Mouse (Mus musculus): Measurements from ENCODE around the gene Tmigd3. TPM values are rescaled to one million over a fixed set of nuclear protein-coding genes. Genes with fewer than 3 reads are reported as not detected.

Gene Tmigd3
- total RNA-seq, 2 experiments from 2014 or later = 0.28 TPM; not detected in 1

DNA sequence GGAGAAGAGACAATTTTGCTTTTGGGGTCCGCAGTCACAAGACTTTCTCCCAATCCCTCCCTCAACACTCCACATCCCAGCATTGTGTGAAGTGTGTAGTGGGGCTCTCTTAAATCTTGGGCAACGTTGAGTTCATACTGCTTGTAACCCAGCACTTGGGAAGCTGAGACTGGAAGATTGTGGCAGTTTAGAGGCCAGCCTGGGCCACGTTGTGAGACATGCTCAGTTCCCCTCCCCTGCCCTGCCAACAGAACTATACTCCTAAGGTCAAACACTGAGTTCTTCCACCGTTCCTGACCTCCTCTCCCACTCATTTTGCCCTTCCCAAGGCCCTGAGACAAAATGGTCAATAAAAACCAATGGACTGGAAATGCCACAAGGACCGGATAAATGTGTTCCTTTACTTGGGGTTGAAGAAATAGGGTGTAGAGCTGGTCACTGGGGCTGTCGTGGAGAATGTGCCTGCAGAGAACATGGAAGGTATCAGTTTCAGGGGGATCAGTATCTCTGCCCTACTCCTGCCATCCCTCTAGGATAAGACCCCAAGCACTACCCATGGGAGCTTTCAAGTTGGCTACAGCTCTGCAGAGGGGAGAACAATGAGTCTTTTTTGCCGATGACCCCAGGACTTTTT is 57.0 kb downstream of the Tmigd3 start:
- no peak for ATAC-seq (replicated peaks; ENCODE audit: poor library complexity, severe bottlenecking)

DNA sequence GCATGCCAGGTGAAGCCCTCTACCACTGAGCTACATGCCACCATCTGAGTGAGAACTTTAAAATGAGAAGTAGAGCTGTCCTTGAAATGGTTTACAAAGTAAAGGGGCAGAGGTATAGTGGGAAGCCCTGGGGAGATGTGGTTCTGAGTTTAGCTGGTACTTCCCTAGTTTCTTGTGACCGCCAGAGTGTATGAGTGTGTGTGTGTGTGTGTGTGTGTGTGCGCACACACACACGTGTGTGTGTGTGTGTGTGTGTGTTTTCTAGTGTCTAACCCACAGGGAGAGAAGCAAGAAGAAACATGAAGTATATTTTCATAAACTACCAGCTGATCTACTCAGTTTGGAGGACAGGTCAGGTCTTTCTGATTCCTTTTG is 57.5 kb downstream of the Tmigd3 start:
- peak; percentile 47 for ATAC-seq (replicated peaks; ENCODE audit: poor library complexity, severe bottlenecking)

DNA sequence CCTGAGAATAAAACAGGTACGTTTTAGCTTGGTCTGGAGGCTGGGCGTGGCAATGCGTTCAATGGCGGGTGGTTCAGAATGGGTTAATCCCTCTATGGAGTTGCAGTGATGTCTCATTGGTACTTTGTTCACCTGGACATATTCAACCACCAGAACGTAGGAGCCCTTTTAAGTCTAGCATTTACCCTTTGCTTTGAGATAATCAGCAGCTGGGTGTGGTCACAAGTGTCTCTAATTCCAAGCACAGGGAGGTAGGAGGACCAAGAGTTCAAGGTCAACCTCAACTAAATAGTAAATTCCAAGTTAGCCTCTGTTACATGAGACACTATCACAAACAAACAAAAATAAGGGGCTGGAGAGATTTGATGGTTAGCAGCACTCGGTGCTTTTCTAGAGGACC is 58.1 kb downstream of the Tmigd3 start:
- ATAC-seq (replicated peaks; ENCODE audit: poor library complexity, severe bottlenecking) = no peak

DNA sequence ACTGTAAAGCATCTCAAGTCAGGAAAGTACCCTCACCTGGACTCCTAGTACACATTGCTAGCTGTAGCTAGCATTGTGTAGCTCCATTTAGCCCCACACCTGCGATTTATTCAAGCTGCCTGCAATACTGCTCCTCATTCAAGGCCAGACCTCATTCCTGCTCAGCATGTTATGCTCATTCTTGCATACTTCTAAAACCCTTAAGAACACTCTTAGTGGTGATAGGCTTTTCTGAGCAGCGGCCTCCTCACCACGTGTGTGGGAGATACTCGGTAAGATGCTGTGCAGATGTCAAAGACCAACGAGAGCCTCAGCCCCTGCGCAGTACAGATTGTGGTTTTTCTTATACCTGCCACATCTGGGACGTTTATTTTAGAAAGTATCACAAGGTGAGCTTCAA is 59.1 kb downstream of the Tmigd3 start:
- no peak; the same call in 1 of the 2 replicates for ATAC-seq (replicated peaks; ENCODE audit: poor library complexity, severe bottlenecking)

DNA sequence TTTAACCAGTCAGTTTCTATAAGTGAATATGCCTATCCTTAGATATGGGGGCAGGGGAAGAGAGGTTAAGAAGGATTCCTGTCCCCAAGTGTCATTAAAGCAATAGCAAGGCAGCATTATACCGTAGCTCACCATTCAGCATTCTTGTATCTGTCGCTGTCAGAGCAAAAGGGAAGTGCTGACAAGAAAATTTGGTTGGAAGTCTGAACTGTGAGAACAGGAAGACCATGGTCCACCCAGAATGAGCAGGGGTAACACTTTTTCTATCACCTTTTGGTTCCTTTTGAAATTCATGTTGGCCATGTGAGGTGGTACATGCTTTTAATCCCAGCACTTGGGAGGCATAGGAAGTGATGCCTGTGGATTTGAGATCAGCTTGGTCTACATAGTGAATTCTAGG is 60.4 kb downstream of the Tmigd3 start:
- ATAC-seq (replicated peaks; ENCODE audit: poor library complexity, severe bottlenecking) = peak; percentile 17; the same call in 1 of the 2 replicates

DNA sequence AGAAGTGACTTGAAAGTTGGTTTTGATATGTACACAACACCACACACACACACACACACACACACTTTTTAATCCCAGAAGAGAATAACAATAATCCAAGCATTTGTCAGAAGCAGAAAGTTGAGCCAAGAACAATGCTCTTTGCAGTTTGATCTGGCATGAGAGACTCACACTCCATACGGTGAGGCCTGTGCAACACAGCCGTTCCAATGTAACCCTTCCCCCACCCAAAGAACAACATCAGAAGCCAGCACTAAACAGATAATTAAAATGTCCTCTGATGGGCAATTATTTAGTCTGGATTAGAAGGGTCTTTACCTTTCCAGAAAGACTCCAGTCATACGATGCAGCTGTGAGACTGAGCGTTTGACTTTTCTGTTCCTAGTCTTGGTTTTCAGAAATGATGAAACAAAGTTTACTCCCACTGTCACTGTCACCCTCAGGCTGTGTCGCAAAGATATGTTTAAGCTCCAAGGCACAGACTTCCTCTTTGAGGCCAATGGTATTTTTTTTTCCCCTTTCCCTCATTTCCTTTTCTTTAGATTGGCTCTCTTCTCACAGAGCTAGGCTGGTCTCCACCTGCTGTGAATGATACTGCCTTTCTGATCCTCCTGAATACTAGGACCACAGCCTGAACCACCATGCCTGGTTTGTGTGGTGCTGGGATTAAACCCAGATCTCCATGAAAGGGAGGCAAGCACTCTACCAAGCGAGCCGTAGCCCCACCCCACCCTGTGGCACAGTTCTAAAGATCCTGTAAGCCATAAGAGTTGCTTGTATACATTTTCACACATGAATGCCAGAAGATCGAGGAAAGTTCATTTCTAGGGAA is 61.8 kb downstream of the Tmigd3 start, which contains the start of gene I830077J02Rik:
Gene I830077J02Rik (minus strand): TSS at position 425 of the 832 bp plus-strand sequence.
- ATAC-seq (replicated peaks; ENCODE audit: poor library complexity, severe bottlenecking) = peak; percentile 83

DNA sequence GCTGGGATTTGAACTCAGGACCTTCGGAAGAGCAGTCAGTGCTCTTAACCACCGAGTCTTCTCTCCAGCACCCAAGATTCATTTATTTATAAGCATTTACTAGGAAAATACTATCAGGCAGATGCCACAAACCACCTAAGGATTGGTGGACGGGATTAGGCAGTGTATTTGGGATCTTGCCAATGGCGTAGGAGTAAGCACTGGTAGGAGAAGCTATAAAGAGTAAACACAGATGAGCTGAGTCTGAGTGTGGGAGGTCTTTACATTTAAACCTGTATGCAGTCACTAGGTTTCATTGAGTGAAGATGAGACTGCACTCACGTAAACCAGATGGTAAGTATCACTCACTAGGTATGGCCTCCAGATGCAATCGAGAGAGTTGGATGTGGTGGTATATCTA is 63.2 kb downstream of the Tmigd3 start:
- ATAC-seq (replicated peaks; ENCODE audit: poor library complexity, severe bottlenecking) = no peak

DNA sequence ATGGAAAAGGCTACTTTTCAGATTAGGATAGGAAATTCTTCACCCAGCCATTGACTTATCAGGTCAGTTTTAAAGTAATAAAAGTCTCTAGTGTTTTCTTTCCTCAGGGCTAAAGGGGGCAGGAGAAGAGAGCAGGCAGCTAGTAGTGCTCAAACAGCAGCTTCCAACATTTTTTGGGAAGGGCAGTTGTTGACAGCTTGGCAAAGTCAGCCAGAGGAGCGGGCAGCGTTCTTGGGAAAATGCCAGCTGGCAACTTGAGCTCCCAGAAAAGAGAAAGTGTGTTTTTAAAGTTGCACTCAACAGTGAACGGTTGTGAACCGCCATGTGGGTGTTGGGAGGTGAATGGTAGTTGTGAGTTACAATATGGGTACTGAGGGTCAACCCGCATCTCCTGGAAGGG is 64.3 kb downstream of the Tmigd3 start:
- no peak for ATAC-seq (replicated peaks; ENCODE audit: poor library complexity, severe bottlenecking)

DNA sequence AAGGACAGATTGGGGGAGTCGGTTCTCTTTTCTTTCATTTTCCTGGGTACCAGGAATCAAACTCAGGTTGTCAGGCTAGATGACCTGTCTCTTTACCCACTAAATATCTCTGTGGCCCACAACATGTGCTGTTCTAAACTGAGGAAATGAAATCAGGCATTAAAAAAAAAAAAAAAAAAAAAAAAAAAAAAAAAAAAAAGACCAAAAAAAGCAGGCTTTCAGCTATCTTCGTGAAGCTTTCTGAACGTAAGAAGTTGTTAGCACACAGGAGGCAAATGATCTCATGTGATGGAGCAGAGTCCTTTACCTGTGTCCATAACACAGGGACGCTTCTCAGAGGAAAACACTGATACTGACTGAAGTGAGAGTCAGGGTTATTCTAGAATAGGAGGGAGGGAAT is 65.4 kb downstream of the Tmigd3 start:
- no peak for ATAC-seq (replicated peaks; ENCODE audit: poor library complexity, severe bottlenecking)

DNA sequence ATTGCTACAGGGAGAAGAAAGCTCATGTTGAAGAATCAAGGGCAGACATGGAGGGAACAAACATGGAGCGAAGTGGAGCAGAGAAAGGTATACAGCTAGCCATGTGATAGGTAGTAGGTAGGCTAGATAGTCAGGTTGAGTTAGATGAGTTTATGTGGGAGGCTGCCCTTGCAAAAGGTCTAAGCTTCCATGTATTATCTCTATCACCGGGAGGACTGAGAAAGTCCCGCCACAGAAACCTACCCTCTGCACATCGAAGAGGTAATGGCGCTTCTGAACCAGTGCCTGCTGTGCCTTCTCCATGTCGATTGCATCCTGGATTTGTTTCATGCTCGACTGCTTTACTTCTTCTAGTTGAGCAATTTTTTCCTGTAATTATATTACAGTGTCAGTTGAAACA is 80.6 kb downstream of the Tmigd3 start:
- ATAC-seq (replicated peaks; ENCODE audit: poor library complexity, severe bottlenecking) = no peak

DNA sequence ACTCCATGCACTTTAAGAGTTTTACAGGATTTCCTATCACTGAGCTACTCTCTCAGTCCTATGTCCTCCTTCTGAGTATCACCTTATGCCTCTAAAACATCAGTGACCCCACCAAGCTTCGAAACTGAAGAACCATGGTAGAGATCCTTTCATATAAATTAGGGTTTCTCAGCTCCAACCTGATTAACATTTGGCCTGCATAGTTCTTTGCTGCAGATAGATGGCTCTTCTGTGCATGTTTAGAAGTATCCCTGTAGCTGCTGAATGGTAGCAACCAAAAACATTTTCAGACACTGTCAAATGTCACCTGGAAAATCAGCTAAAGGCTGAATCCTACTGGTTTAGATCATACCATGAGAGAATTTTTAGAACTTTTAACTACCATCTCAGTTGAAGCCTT is 86.5 kb downstream of the Tmigd3 start:
- ATAC-seq (replicated peaks; ENCODE audit: poor library complexity, severe bottlenecking) = no peak

DNA sequence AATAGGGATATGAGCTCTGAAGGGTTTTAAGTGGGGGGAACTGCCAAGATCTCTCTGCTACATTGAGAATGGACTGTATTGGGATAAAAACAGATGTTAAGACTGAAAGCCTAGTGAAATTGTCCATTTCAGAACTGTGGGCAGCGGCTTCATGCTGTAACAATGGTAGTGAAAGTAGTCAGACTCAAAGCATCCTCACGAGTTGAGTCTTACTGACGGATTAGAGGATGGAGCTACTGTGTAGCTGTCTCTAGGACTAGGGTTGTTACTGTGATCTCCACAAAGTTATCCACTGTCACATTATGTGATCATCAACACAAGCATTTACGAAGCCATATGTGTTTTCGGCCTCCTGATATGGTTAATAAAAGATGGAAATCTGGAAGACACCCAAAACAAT is 87.5 kb downstream of the Tmigd3 start:
- no peak for ATAC-seq (replicated peaks; ENCODE audit: poor library complexity, severe bottlenecking)

DNA sequence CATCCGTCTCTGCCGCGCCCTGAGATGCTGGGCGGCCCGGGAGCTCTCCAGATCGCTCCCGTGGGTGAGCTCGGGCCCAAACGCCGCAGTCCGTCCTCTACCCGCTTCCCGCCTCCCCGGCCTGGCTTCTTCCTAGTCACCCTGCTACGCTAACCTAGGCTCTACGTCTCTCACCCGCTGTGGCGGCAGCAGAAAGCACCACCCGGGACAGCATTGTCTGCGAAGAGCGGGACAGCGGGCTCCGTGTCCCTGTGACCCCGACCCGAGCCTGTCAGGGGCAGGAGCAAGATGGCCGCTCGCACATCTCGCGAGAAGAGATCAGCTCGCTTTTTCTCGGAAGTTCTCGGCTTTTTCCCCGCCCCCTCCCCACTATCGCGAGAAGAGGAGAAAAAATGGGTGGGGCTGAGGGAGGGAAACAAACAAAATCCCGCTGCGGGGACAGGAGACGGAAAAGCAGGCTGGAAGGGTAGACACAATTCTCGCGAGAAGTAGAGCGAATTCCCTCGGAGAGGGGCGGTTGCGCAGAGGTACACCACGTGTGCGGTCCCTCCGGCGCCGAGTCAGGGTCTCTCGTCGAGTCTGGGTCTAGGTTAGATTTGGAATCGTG is 88.4 kb downstream of the Tmigd3 start, which contains the start of gene Wdr77:
Gene Wdr77 (plus strand): TSS at position 396 of the 607 bp plus-strand sequence.
- peak; percentile 91 for ATAC-seq (replicated peaks; ENCODE audit: poor library complexity, severe bottlenecking)

DNA sequence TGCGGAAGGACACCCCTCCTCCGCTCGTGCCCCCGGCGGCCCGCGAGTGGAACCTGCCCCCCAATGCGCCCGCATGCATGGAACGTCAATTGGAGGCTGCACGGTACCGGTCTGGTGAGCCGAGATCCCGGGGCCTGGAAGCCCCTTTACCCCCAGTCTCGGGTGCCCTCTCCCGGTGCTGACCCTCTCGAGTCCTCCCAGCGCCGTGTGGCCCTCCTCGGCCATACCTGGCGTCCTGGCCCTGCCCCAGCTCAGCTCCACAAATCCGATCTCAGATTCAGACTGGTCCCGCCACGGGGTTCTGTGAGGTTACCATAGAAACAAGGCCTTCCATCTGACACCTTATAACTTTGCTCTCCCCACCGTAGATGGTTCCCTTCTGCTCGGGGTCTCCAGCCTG is 88.9 kb downstream of the Tmigd3 start:
- no peak; the same call in 1 of the 2 replicates for ATAC-seq (replicated peaks; ENCODE audit: poor library complexity, severe bottlenecking)

DNA sequence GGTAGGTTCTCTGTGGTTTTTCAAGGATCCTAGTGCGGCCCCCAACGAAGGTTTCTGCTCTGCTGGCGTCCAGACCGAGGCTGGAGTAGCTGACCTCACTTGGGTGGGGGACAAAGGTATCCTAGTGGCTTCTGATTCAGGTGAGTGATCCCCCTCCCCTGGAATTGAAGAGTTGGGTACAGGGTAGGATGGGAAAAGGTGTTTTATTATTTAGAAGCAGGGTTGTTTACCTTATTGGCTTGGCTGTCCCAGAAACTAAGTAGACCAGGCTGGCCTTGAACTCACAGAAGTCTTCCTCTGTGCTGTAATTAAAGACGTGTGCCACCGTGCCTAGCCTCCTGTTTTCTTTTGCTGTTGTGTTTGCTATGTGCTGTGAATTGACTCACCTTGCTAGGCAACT is 89.3 kb downstream of the Tmigd3 start, which contains the start of gene Atp5f1:
Gene Atp5f1 (minus strand): TSS at position 101 of the 400 bp plus-strand sequence.
- ATAC-seq (replicated peaks; ENCODE audit: poor library complexity, severe bottlenecking) = no peak

DNA sequence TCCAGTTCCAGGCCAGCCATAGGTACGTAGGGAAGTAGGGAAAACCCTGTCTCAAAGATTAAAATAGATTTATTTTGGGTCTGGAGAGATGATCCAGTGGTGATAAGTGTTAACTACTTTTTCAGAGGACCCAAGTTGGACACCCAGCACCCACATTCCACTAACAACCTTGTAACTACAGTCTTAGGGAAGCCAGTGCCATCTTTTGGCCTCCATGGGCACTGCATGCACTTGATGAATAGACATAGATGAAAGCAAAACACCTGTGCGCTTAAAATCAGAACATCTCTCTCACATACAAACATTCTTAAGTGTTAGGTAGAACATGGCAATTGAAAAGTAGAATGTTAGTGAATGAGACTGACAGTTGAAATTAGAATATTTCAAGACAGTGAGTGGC is 90.0 kb downstream of the Tmigd3 start:
- ATAC-seq (replicated peaks; ENCODE audit: poor library complexity, severe bottlenecking) = no peak

DNA sequence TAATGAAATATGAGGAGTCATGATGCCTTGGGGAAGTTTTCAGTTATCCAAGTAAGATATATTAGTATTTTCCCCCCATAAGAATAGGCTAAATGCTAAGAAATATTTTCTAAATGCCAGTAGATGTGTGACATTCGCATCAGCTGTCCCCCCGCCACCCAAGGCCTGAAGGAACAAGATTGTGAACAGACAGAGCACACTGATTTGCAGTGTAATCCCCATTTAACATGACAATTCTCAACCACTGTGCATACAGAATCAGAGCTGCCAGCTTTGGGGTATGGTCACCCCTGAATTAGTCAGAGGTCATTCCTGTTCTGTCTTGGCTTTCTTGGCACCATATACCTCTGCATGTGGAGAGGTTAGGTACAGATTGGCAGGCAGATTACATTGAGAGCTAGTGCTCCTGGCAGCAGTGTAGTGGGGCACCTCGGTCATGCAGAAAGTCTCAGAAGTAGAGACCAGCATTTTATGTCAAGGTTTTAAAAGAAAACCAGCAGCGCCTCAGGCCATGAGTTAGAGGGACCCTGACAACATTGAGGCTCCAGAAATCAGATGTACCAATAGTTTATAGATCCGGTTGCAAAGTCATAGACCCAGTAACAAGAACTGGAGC is 101.2 kb downstream of the Tmigd3 start:
- ATAC-seq (replicated peaks; ENCODE audit: poor library complexity, severe bottlenecking) = no peak

DNA sequence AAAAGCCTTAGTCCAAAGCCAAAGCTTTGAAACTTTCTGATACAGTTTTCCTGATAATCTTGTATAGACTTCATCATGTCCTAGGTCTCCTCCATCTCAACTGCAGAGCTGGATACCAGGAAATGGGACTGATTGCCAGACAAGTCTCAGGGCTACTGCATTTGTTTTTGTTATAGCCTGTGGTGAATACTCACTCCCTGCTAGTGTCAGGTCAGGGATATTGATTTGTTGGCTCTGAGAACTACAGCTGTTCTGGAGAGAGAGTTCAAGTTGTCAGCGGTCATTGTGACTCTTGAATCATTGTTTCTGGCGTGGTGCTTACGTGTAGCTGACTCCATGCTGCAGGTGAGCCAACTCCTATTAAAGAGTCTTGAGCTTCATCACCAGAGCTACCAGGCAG is 102.7 kb downstream of the Tmigd3 start, which contains the start of gene Ovgp1:
Gene Ovgp1 (plus strand): TSS at position 301 of the 400 bp plus-strand sequence.
- no peak for ATAC-seq (replicated peaks; ENCODE audit: poor library complexity, severe bottlenecking)
